Mouse (Mus musculus) midbrain, embryonic 10.5 days (tissue): ENCODE results near the gene Fkbp2. TPM values are rescaled to one million over a fixed set of nuclear protein-coding genes. Genes with fewer than 3 reads are reported as not detected.
A peak's percentile ranks its signal among the peaks of the same experiment; 100 is the strongest.

Experiments used
- DNase-seq: peaks from one replicate; pipeline ENCODE4 v3.0.0-alpha.2; 2017; ENCODE audit warnings: low spot score
- H3K27ac ChIP-seq: fragments of 300-500 bp; sonication (generic); replicated peaks from 2 replicates; pipeline ENCODE4 v1.5.1; 2016; ENCODE audit warnings: mild to moderate bottlenecking
- H3K27me3 ChIP-seq: fragments of 300-500 bp; sonication (generic); 2 replicates; pipeline ENCODE4 v1.6.1; 2016; ENCODE audit warnings: low read depth, mild to moderate bottlenecking; ENCODE audit not compliant: poor library complexity, severe bottlenecking
- H3K36me3 ChIP-seq: fragments of 300-500 bp; sonication (generic); 2 replicates; pipeline ENCODE4 v1.6.1; 2016; ENCODE audit warnings: mild to moderate bottlenecking, moderate library complexity
- H3K4me1 ChIP-seq: fragments of 300-500 bp; sonication (generic); 2 replicates; pipeline ENCODE4 v1.6.1; 2016
- H3K4me3 ChIP-seq: fragments of 300-500 bp; sonication (generic); 2 replicates; pipeline ENCODE4 v1.5.1; 2016; ENCODE audit warnings: mild to moderate bottlenecking, moderate library complexity
- H3K9me3 ChIP-seq: fragments of 300-500 bp; sonication (generic); replicated peaks from 2 replicates; pipeline ENCODE4 v1.6.1; 2016; ENCODE audit warnings: mild to moderate bottlenecking
- WGBS: fragments of 180-500 bp; shearing (Covaris S2); methylation state at CpG from one replicate; pipeline ENCODE4 v1.1.7; 2016; 5-methylcytosine and 5-hydroxymethylcytosine counted together
- polyA plus RNA-seq: library from polyadenylated mRNA; unstranded; fragments of >200 nt; fragmentation: Nextera tagmentation; extraction: Ambion mirVana; gene quantifications from 2 replicates; pipeline ENCODE4 v1.2.1, GENCODE M21; 2016

The Fkbp2 gene
- polyA plus RNA-seq, 1 experiment from 2014 or later = 127 TPM

- peaks cover 33% of the 10 kb centered on the region for H3K27me3 ChIP-seq
- peak within 1 kb of the TSS; percentile 95 for H3K4me3 ChIP-seq
- H3K36me3 ChIP-seq = peaks cover 27% of the 10 kb centered on the region
- no peaks in the 10 kb centered on the region for H3K9me3 ChIP-seq
- DNase-seq = peak; percentile 93
- under 1% methylated on average over 82 of the region's 84 CpGs for WGBS
- peak within 1 kb of the TSS; percentile 95 for H3K27ac ChIP-seq
- H3K4me1 ChIP-seq = peaks cover 73% of the 10 kb centered on the region
Measured at GRCm38 (mm10) chr19:6974211-6975205, 5.8 kb downstream of the Fkbp2 start, which contains the start of gene Ppp1r14b. Gene Ppp1r14b, plus strand, starts transcription at chr19:6974968.

- peaks cover 25% of the 10 kb centered on the region for H3K36me3 ChIP-seq
- peaks cover 42% of the 10 kb centered on the region for H3K27me3 ChIP-seq
- H3K4me1 ChIP-seq = peaks cover 73% of the 10 kb centered on the region
- 36% methylated on average over 12 of the region's 12 CpGs for WGBS
- DNase-seq = no peak
- no peaks in the 10 kb centered on the region for H3K9me3 ChIP-seq
- peak overlapping the region; percentile 95 for H3K27ac ChIP-seq
- peak overlapping the region; percentile 95 for H3K4me3 ChIP-seq
Measured at GRCm38 (mm10) chr19:6973581-6974190, 6.6 kb downstream of the Fkbp2 start.

GRCm38 (mm10) chr19:6972247-6972917 lies 7.9 kb downstream of the Fkbp2 start:
- Histone ChIP-seq H3K27ac (no peak overlapping the region), H3K36me3 (peaks cover 12% of the 10 kb centered on the region), H3K9me3 (no peaks in the 10 kb centered on the region), H3K4me3 (0 out of 2 replicates have a peak overlapping the region, but pooled peaks have one; percentile 9), H3K27me3 (peaks cover 55% of the 10 kb centered on the region), H3K4me1 (peaks cover 69% of the 10 kb centered on the region)
- no peak for DNase-seq
- 80% methylated on average over 13 of the region's 13 CpGs for WGBS

GRCm38 (mm10) chr19:6971644-6972043 lies 8.7 kb downstream of the Fkbp2 start:
- Histone ChIP-seq H3K36me3 (peaks cover 5% of the 10 kb centered on the region), H3K27ac (0 out of 2 replicates have a peak overlapping the region, but pooled peaks have one; percentile 2), H3K4me3 (no peak overlapping the region), H3K4me1 (peaks cover 61% of the 10 kb centered on the region), H3K27me3 (peaks cover 60% of the 10 kb centered on the region), H3K9me3 (no peaks in the 10 kb centered on the region)
- no peak for DNase-seq
- 56% methylated on average over 6 of the region's 6 CpGs for WGBS

- Histone ChIP-seq H3K9me3 (no peaks in the 10 kb centered on the region), H3K27ac (peak overlapping the region; percentile 82), H3K36me3 (peaks cover 2% of the 10 kb centered on the region), H3K4me1 (peaks cover 51% of the 10 kb centered on the region), H3K27me3 (peaks cover 60% of the 10 kb centered on the region), H3K4me3 (peak overlapping the region; percentile 64)
- no peak for DNase-seq
- 23% methylated on average over 11 of the region's 11 CpGs for WGBS
Measured at GRCm38 (mm10) chr19:6970460-6971085, 9.7 kb downstream of the Fkbp2 start.

GRCm38 (mm10) chr19:6969665-6970381 lies 10.5 kb downstream of the Fkbp2 start:
- peak overlapping the region; percentile 82 for H3K27ac ChIP-seq
- peaks cover 10% of the 10 kb centered on the region for H3K36me3 ChIP-seq
- H3K4me1 ChIP-seq = peaks cover 51% of the 10 kb centered on the region
- WGBS = 2% methylated on average over 44 of the region's 55 CpGs
- H3K27me3 ChIP-seq = peaks cover 60% of the 10 kb centered on the region
- no peaks in the 10 kb centered on the region for H3K9me3 ChIP-seq
- H3K4me3 ChIP-seq = peak overlapping the region; percentile 64
- DNase-seq = peak; percentile 73

GRCm38 (mm10) chr19:6969291-6969664 lies 11.0 kb downstream of the Fkbp2 start:
- peak overlapping the region; percentile 82 for H3K27ac ChIP-seq
- DNase-seq = no peak
- H3K4me3 ChIP-seq = peak overlapping the region; percentile 64
- peaks cover 15% of the 10 kb centered on the region for H3K36me3 ChIP-seq
- no peaks in the 10 kb centered on the region for H3K9me3 ChIP-seq
- H3K4me1 ChIP-seq = peaks cover 50% of the 10 kb centered on the region
- peaks cover 60% of the 10 kb centered on the region for H3K27me3 ChIP-seq
- under 1% methylated on average over 20 of the region's 20 CpGs for WGBS

- DNase-seq = no peak
- 13% methylated on average over 15 of the region's 15 CpGs for WGBS
- Histone ChIP-seq H3K4me3 (peak overlapping the region; percentile 64), H3K27ac (peak overlapping the region; percentile 82), H3K27me3 (peaks cover 60% of the 10 kb centered on the region), H3K4me1 (peaks cover 44% of the 10 kb centered on the region), H3K9me3 (no peaks in the 10 kb centered on the region), H3K36me3 (peaks cover 18% of the 10 kb centered on the region)
Measured at GRCm38 (mm10) chr19:6968491-6969271, 11.6 kb downstream of the Fkbp2 start.

GRCm38 (mm10) chr19:6956461-6956860 lies 23.8 kb downstream of the Fkbp2 start:
- peaks cover 19% of the 10 kb centered on the region for H3K4me1 ChIP-seq
- WGBS = 88% methylated on average over 10 of the region's 10 CpGs
- no peak for DNase-seq
- no peaks in the 10 kb centered on the region for H3K9me3 ChIP-seq
- H3K4me3 ChIP-seq = no peak overlapping the region
- no peaks in the 10 kb centered on the region for H3K27me3 ChIP-seq
- H3K27ac ChIP-seq = no peak overlapping the region
- peaks cover 64% of the 10 kb centered on the region for H3K36me3 ChIP-seq

- Histone ChIP-seq H3K27me3 (no peaks in the 10 kb centered on the region), H3K36me3 (peaks cover 62% of the 10 kb centered on the region), H3K4me3 (no peak overlapping the region), H3K9me3 (no peaks in the 10 kb centered on the region), H3K4me1 (peaks cover 20% of the 10 kb centered on the region), H3K27ac (0 out of 2 replicates have a peak overlapping the region, but pooled peaks have one; percentile 4)
- 85% methylated on average over 7 of the region's 7 CpGs for WGBS
- DNase-seq = no peak
Measured at GRCm38 (mm10) chr19:6955424-6955823, 24.9 kb downstream of the Fkbp2 start.

GRCm38 (mm10) chr19:6954046-6954445 lies 26.3 kb downstream of the Fkbp2 start:
- Histone ChIP-seq H3K27ac (no peak overlapping the region), H3K27me3 (no peaks in the 10 kb centered on the region), H3K4me3 (no peak overlapping the region), H3K36me3 (peaks cover 49% of the 10 kb centered on the region), H3K4me1 (peaks cover 33% of the 10 kb centered on the region), H3K9me3 (no peaks in the 10 kb centered on the region)
- 62% methylated on average over 9 of the region's 9 CpGs for WGBS
- no peak for DNase-seq
